Mouse (Mus musculus) heart, embryonic 16.5 days (tissue): ENCODE measurements around the gene Gm21969. TPM values are rescaled to one million over a fixed set of nuclear protein-coding genes. Genes with fewer than 3 reads are reported as not detected.

Experiments used
- ATAC-seq: fragments of 200-750 bp; cut with Nextera tagmentation; replicated peaks from 2 replicates; pipeline ENCODE4 v1.8.0; 2017; ENCODE audit warnings: moderate number of reproducible peaks; ENCODE audit not compliant: insufficient read depth, low FRiP score; ENCODE audit errors: extremely low read depth
- H3K27ac ChIP-seq: fragments of 300-500 bp; sonication (generic); 2 replicates; pipeline ENCODE4 v1.5.1; 2014; ENCODE audit warnings: mild to moderate bottlenecking, low read length, control low read depth, moderate library complexity
- H3K27me3 ChIP-seq: fragments of 300-500 bp; sonication (generic); 2 replicates; pipeline ENCODE4 v1.6.1; 2014; ENCODE audit warnings: low read length, mixed read lengths; ENCODE audit not compliant: control insufficient read depth, insufficient read depth
- H3K36me3 ChIP-seq: fragments of 300-500 bp; sonication (generic); 2 replicates; pipeline ENCODE4 v1.6.1; 2014; ENCODE audit not compliant: control insufficient read depth, insufficient read depth
- H3K4me1 ChIP-seq: fragments of 300-500 bp; sonication (generic); 2 replicates; pipeline ENCODE4 v1.6.1; 2014; ENCODE audit warnings: low read length, mixed read lengths; ENCODE audit not compliant: control insufficient read depth, insufficient read depth
- H3K4me2 ChIP-seq: fragments of 300-500 bp; sonication (generic); 2 replicates; pipeline ENCODE4 v1.6.1; 2014; ENCODE audit warnings: low read depth, mild to moderate bottlenecking, control low read depth, low read length
- H3K4me3 ChIP-seq: fragments of 300-500 bp; sonication (generic); 2 replicates; pipeline ENCODE4 v1.5.1; 2014; ENCODE audit warnings: mild to moderate bottlenecking, control low read depth, low read length
- H3K9ac ChIP-seq: fragments of 300-500 bp; sonication (generic); 2 replicates; pipeline ENCODE4 v1.6.1; 2014; ENCODE audit warnings: low read length, control low read depth
- H3K9me3 ChIP-seq: fragments of 300-500 bp; sonication (generic); replicated peaks from 2 replicates; pipeline ENCODE4 v1.6.1; 2016; ENCODE audit warnings: low read length; ENCODE audit not compliant: control insufficient read depth
- WGBS: fragments of 180-500 bp; shearing (Covaris S2); extraction: QIAGEN DNeasy Blood & Tissue Kit; methylation state at CpG from one replicate; pipeline ENCODE4 v1.1.7; 2014; 5-methylcytosine and 5-hydroxymethylcytosine counted together
- microRNA-seq: library from miRNA; unstranded; fragments of <30 nt; microRNA quantifications from one replicate; pipeline ENCODE4, GENCODE M21; 2017
- polyA plus RNA-seq: library from polyadenylated mRNA; unstranded; fragments of >200 nt; fragmentation: Nextera tagmentation; extraction: Ambion mirVana; gene quantifications from 2 replicates; pipeline ENCODE4 v1.2.1, GENCODE M21; 2015

Gm21969 gene
- polyA plus RNA-seq, 1 experiment from 2014 or later, result not detected

DNA sequence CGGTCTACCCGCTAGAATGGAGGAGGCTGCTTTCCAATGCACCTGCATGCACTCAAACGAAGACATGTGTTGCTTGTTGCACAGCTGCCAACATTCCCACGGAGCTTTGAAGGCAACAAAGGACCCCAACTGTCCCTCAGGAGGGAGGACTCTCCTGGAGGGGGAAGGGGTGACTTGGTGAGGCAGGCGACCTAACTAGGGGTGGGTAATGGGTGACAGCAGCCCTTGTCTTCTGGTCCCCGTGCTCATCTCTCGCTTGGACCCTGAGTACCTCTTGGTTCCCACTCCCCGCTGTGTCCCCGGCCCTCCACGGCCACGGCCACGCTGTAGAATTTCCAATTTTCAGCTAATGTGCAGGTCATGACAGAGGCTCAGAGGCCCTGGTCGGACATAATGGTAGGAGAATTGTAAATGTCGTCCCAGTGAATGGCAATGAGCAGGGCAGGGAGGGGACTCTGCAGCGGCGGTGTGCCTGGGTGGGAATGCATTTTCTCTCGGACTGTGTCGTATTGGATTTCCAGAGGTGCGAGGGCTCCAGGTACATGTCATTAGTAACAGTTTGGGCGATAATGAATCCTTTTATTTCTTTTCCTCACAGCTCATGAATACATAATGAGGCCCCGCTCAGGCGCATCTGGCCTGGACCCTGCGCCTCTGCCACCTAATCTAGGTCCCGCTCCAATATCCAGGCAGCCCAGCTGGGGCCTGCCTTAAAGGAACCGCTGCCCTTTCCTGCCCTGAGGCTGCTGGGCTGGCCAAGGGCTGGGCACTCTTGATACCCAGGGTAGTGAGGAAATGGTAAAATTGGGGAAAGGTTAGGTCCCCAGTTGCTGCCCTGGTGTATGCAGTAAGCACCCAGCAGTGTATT is 107.7 kb downstream of the Gm21969 start:
- peaks cover 10% of the 10 kb centered on the region; the same call in 1 of the 2 replicates for H3K27me3 ChIP-seq

More for the DNA sequence above, 107.7 kb downstream of the Gm21969 start:
- H3K9me3 ChIP-seq, result no peaks in the 10 kb centered on the region
- whole genome bisulfite sequencing, result 39% methylated on average over 25 of the region's 25 CpGs
- no peak for ATAC-seq
- no peaks in the 10 kb centered on the region for H3K4me1 ChIP-seq
- no peak overlapping the region for H3K4me2 ChIP-seq
- H3K9ac ChIP-seq, result no peak overlapping the region
- H3K36me3 ChIP-seq, result no peaks in the 10 kb centered on the region
- no peak overlapping the region for H3K4me3 ChIP-seq
- no peak overlapping the region for H3K27ac ChIP-seq

Small RNA genes within 50 kb of the gene (microRNA-seq; reads per million reads assigned to microRNA genes)
- gene Gm25571 (not detected), gene Mir7020 (not detected)

Other genes with a start within 250 kb of the Gm21969 start
- 2.4 and 3.3 TPM in 2 replicates for gene Iffo2, start 72.6 kb upstream of the Gm21969 start, polyA plus RNA-seq
- gene Aldh4a1, start 19.7 kb downstream of the Gm21969 start, polyA plus RNA-seq, result 36.5 and 37.4 TPM in 2 replicates
- gene Tas1r2, start 50.4 kb downstream of the Gm21969 start, polyA plus RNA-seq, result not detected in 2 replicates
- gene Pax7, start 230.3 kb downstream of the Gm21969 start, polyA plus RNA-seq, result not detected in 2 replicates